In genomic region chr12:55489986-55490721, GRCm38 (mm10) we compare ENCODE assay signal across 8 mouse cellular contexts. TPM values are rescaled to one million over a fixed set of nuclear protein-coding genes. Genes with fewer than 3 reads are reported as not detected.
A peak's percentile ranks its signal among the peaks of the same experiment; 100 is the strongest.
DNase-seq lines count a peak whose midpoint lies in the region; ATAC-seq lines count a peak whose summit lies in the region.

No protein-coding gene starts in this region.

- H3K4me2 ChIP-seq in embryonic facial prominence, embryonic 13.5 days = peak overlapping the region; percentile 85
- peak overlapping the region; percentile 59; the same call in 1 of the 2 replicates for H3K4me2 ChIP-seq in midbrain, embryonic 14.5 days (ENCODE audit: low read length)

- H3K4me3 ChIP-seq in embryonic facial prominence, embryonic 13.5 days = peak overlapping the region; percentile 87
- H3K4me3 ChIP-seq in midbrain, embryonic 14.5 days (replicated peaks; ENCODE audit: low read depth, low read length) = no peak overlapping the region

- H3K9me3 ChIP-seq in embryonic facial prominence, embryonic 13.5 days = no peaks in the 10 kb centered on the region
- H3K9me3 ChIP-seq in midbrain, embryonic 14.5 days (ENCODE audit: control insufficient read depth, low read length) = no peaks in the 10 kb centered on the region

- no peaks in the 10 kb centered on the region for H3K27me3 ChIP-seq in embryonic facial prominence, embryonic 13.5 days
- H3K27me3 ChIP-seq in midbrain, embryonic 14.5 days (ENCODE audit: control insufficient read depth, insufficient read depth, low read length) = no peaks in the 10 kb centered on the region

- peak overlapping the region; percentile 16 for H3K9ac ChIP-seq in embryonic facial prominence, embryonic 13.5 days
- no peak overlapping the region for H3K9ac ChIP-seq in midbrain, embryonic 14.5 days (replicated peaks; ENCODE audit: low read length)

- no peak for ATAC-seq in embryonic facial prominence, embryonic 13.5 days (ENCODE audit: insufficient number of reproducible peaks, insufficient read depth, low FRiP score, low TSS enrichment, low read depth)
- ATAC-seq in midbrain, embryonic 14.5 days (ENCODE audit: low FRiP score, low TSS enrichment) = no peak
- ATAC-seq in erythroid progenitor cell, adult 5-6 weeks (replicated peaks; ENCODE audit: low FRiP score, poor library complexity, severe bottlenecking) = no peak

- intact Hi-C loops in left cerebral cortex, postnatal 25 days (cut with DNase I) = loop anchor here (2.0 kb wide), 2 partner anchors 25 to 33 kb away; no protein-coding TSS in a partner anchor

- DNase-seq in adrenal gland, postnatal 14 days = peak; percentile 41
- no peak for DNase-seq in adrenal gland, postnatal 36 days
- peak; percentile 8 for DNase-seq in kidney, postnatal 14 days
- no peak for DNase-seq in kidney, adult 8-10 months
- DNase-seq in midbrain, embryonic 14.5 days = no peak
- DNase-seq in left cerebral cortex, postnatal 25 days (ENCODE audit: low spot score in 2 of 2) = no peak

- WGBS in embryonic facial prominence, embryonic 13.5 days = 67% methylated on average over 14 of the region's 14 CpGs
- 92% methylated on average over 14 of the region's 14 CpGs for WGBS in midbrain, embryonic 14.5 days

- peak overlapping the region; percentile 34; the same call in 1 of the 2 replicates for H3K27ac ChIP-seq in embryonic facial prominence, embryonic 13.5 days
- H3K27ac ChIP-seq in midbrain, embryonic 14.5 days (replicated peaks; ENCODE audit: low read depth, low read length) = no peak overlapping the region

- H3K4me1 ChIP-seq in embryonic facial prominence, embryonic 13.5 days = peaks cover 35% of the 10 kb centered on the region
- H3K4me1 ChIP-seq in midbrain, embryonic 14.5 days (ENCODE audit: control insufficient read depth, insufficient read depth, low read length) = peaks cover 13% of the 10 kb centered on the region

- peaks cover 49% of the 10 kb centered on the region for H3K36me3 ChIP-seq in embryonic facial prominence, embryonic 13.5 days
- H3K36me3 ChIP-seq in midbrain, embryonic 14.5 days (ENCODE audit: control insufficient read depth, insufficient read depth, low read length) = peaks cover 39% of the 10 kb centered on the region

RNA-seq across cellular contexts. Expression of gene Nfkbia, which starts 2.3 kb away (rescaled TPM):
- 95.5 and 107 TPM in 2 replicates for total RNA-seq in adrenal gland, postnatal 14 days (2021)
- total RNA-seq in adrenal gland, postnatal 36 days (2021) = 100 to 1,000 TPM in 1 of 2 experiments, 10 to 100 TPM in 1; 98.9 to 111 TPM
- polyA plus RNA-seq in embryonic facial prominence, embryonic 13.5 days (2015; fragmentation: Nextera tagmentation; extraction: Ambion mirVana) = 117 and 126 TPM in 2 replicates
- polyA plus RNA-seq in midbrain, embryonic 14.5 days (2014; fragmentation: Nextera tagmentation; extraction: Ambion mirVana) = 49.6 and 52.1 TPM in 2 replicates
- total RNA-seq in left cerebral cortex, postnatal 25 days (2021) = 10 to 100 TPM; 28.5 to 31.7 TPM
- 22.6 and 25.6 TPM in 2 replicates for total RNA-seq in erythroid progenitor cell, adult 5-6 weeks (2015; ENCODE audit: low replicate concordance)
- total RNA-seq in erythroid progenitor cell, adult 5-6 weeks (2017; ENCODE audit: low replicate concordance) = 12.5 and 16.0 TPM in 2 replicates

Comparison
In these comparisons a context has a peak if more than half of its experiments do, and no peak if none do; other contexts are left out.
1. DNase-seq: peak in adrenal gland, postnatal 14 days (single experiment) and kidney, postnatal 14 days (single experiment); none in adrenal gland, postnatal 36 days (0 of 2), kidney, adult 8-10 months (0 of 2), midbrain, embryonic 14.5 days (single experiment) and left cerebral cortex, postnatal 25 days (0 of 2).